Mouse (Mus musculus): ENCODE measurements around the gene Atp6v1c2. TPM values are rescaled to one million over a fixed set of nuclear protein-coding genes. Genes with fewer than 3 reads are reported as not detected.
A peak's percentile ranks its signal among the peaks of the same experiment; 100 is the strongest.

The Atp6v1c2 gene
- polyA plus RNA-seq, 1 experiment from 2014 or later: 0.69 TPM

GRCm38 (mm10) chr12:17238588-17239427, 90.4 kb downstream of the Atp6v1c2 start:
- Histone ChIP-seq H3K4me1 (no peaks in the 10 kb centered on the region), H3K27me3 (ENCODE audit: insufficient read depth, poor library complexity, severe bottlenecking) (no peaks in the 10 kb centered on the region), H3K9me3 (no peaks in the 10 kb centered on the region; the same call in 1 of the 2 replicates), H3K36me3 (no peaks in the 10 kb centered on the region), H3K27ac (peak overlapping the region; percentile 38; the same call in 1 of the 2 replicates), H3K4me3 (no peak overlapping the region)
- DNase-seq (ENCODE audit: low spot score): no peak
- 45% methylated on average over 12 of the region's 12 CpGs for WGBS

GRCm38 (mm10) chr12:17235535-17236313, 93.4 kb downstream of the Atp6v1c2 start:
- 49% methylated on average over 11 of the region's 11 CpGs for WGBS
- no peak overlapping the region for H3K27ac ChIP-seq

More at GRCm38 (mm10) chr12:17235535-17236313, 93.4 kb downstream of the Atp6v1c2 start:
- H3K9me3 ChIP-seq: no peaks in the 10 kb centered on the region
- no peak for DNase-seq (ENCODE audit: low spot score)
- H3K4me1 ChIP-seq: no peaks in the 10 kb centered on the region
- H3K27me3 ChIP-seq (ENCODE audit: insufficient read depth, poor library complexity, severe bottlenecking): no peaks in the 10 kb centered on the region
- no peak overlapping the region for H3K4me3 ChIP-seq
- H3K36me3 ChIP-seq: no peaks in the 10 kb centered on the region

Small RNA genes lying within 50 kb of the gene (microRNA-seq; reads per million reads assigned to microRNA genes)
- 21.5 reads per million, percentile 33 among the genes with 10 or more reads in this experiment for gene Mir3066

Other genes starting within 250 kb of the Atp6v1c2 start
- 0.85 and 1.1 TPM in 2 replicates for gene Kcnf1, start 152.5 kb downstream of the Atp6v1c2 start, polyA plus RNA-seq (2016; fragmentation: Nextera tagmentation; extraction: Ambion mirVana)
- 595 and 738 TPM in 2 replicates for gene Pdia6, start 62.8 kb downstream of the Atp6v1c2 start, polyA plus RNA-seq (2016; fragmentation: Nextera tagmentation; extraction: Ambion mirVana)
- gene Nol10, start 19.1 kb upstream of the Atp6v1c2 start, polyA plus RNA-seq (2016; fragmentation: Nextera tagmentation; extraction: Ambion mirVana): 20.0 and 25.6 TPM in 2 replicates
- gene Odc1, start 215.4 kb upstream of the Atp6v1c2 start, polyA plus RNA-seq (2016; fragmentation: Nextera tagmentation; extraction: Ambion mirVana): 173 and 235 TPM in 2 replicates

All from heart, embryonic 10.5 days (tissue).